Mouse (Mus musculus) activated CD4-positive, CD25-positive, alpha-beta regulatory T cell, adult 4 months (primary cell): ENCODE measurements around the gene Mov10l1. TPM values are rescaled to one million over a fixed set of nuclear protein-coding genes. Genes with fewer than 3 reads are reported as not detected.

ENCODE experiments used
- ATAC-seq: one replicate; pipeline ENCODE4 v1.8.0; 2017
- polyA plus RNA-seq, 2 experiments: library from polyadenylated mRNA; unstranded; fragments of 100-300 nt; shearing (Covaris generic); gene quantifications; one replicate each; pipeline ENCODE4 v1.2.1; 2017

The Mov10l1 gene
- polyA plus RNA-seq, 2 experiments from 2014 or later: not detected

GRCm38 (mm10) chr15:89075478-89076147 lies 92.9 kb downstream of the Mov10l1 start:
- ATAC-seq: peak; percentile 52

- no peak for ATAC-seq
Measured at GRCm38 (mm10) chr15:89076156-89076731, 93.5 kb downstream of the Mov10l1 start.

- peak; percentile 90 for ATAC-seq
Measured at GRCm38 (mm10) chr15:89078208-89078836, 95.6 kb downstream of the Mov10l1 start.

GRCm38 (mm10) chr15:89083906-89084305 lies 101.2 kb downstream of the Mov10l1 start:
- ATAC-seq: no peak

- no peak for ATAC-seq
Measured at GRCm38 (mm10) chr15:89084826-89085225, 102.1 kb downstream of the Mov10l1 start.

- peak; percentile 95 for ATAC-seq
Measured at GRCm38 (mm10) chr15:89088607-89089247, 106.0 kb downstream of the Mov10l1 start, which contains the start of gene Selenoo. Gene Selenoo, plus strand, starts transcription at chr15:89089084.

- ATAC-seq: no peak
Measured at GRCm38 (mm10) chr15:89089248-89090051, 106.7 kb downstream of the Mov10l1 start.

- ATAC-seq: no peak
Measured at GRCm38 (mm10) chr15:89090662-89091061, 108.0 kb downstream of the Mov10l1 start.

- no peak for ATAC-seq
Measured at GRCm38 (mm10) chr15:89092181-89092580, 109.5 kb downstream of the Mov10l1 start.

GRCm38 (mm10) chr15:89097450-89097849 lies 114.7 kb downstream of the Mov10l1 start:
- ATAC-seq: no peak

GRCm38 (mm10) chr15:89098616-89099015 lies 115.9 kb downstream of the Mov10l1 start:
- ATAC-seq: no peak

- no peak for ATAC-seq
Measured at GRCm38 (mm10) chr15:89100823-89101222, 118.1 kb downstream of the Mov10l1 start.

- no peak for ATAC-seq
Measured at GRCm38 (mm10) chr15:89102646-89103045, 119.9 kb downstream of the Mov10l1 start.

- no peak for ATAC-seq
Measured at GRCm38 (mm10) chr15:89103921-89104320, 121.2 kb downstream of the Mov10l1 start.

- ATAC-seq: no peak
Measured at GRCm38 (mm10) chr15:89104425-89104824, 121.7 kb downstream of the Mov10l1 start.

Other genes starting within 250 kb of the Mov10l1 start
- gene Brd1, start 248.7 kb upstream of the Mov10l1 start, polyA plus RNA-seq: 10 to 100 TPM; 15.9 to 17.9 TPM
- 1 to 10 TPM; 6.3 to 7.2 TPM for gene Zbed4, start 231.2 kb upstream of the Mov10l1 start, polyA plus RNA-seq
- gene Alg12, start 163.6 kb upstream of the Mov10l1 start, polyA plus RNA-seq: 10 to 100 TPM; 13.5 to 15.0 TPM
- gene Creld2, start 163.3 kb upstream of the Mov10l1 start, polyA plus RNA-seq: 10 to 100 TPM; 25.4 to 30.9 TPM
- 1 to 10 TPM; 2.6 to 3.6 TPM for gene Pim3, start 120.7 kb upstream of the Mov10l1 start, polyA plus RNA-seq
- gene Ttll8, start 28.5 kb upstream of the Mov10l1 start, polyA plus RNA-seq: not detected
- gene Mlc1, start 3.9 kb upstream of the Mov10l1 start, polyA plus RNA-seq: not detected
- not detected for gene Panx2, start 76.8 kb downstream of the Mov10l1 start, polyA plus RNA-seq
- 10 to 100 TPM; 29.5 to 33.9 TPM for gene Trabd, start 92.2 kb downstream of the Mov10l1 start, polyA plus RNA-seq
- gene Selenoo, start 106.2 kb downstream of the Mov10l1 start, polyA plus RNA-seq: 1 to 10 TPM; 8.8 to 9.1 TPM
- gene Tubgcp6, start 140.2 kb downstream of the Mov10l1 start, polyA plus RNA-seq: 10 to 100 TPM; 12.6 to 13.2 TPM
- gene Hdac10, start 145.8 kb downstream of the Mov10l1 start, polyA plus RNA-seq: 10 to 100 TPM; 14.3 to 16.1 TPM
- 1 to 10 TPM; 1.1 to 2.1 TPM for gene Mapk12, start 157.8 kb downstream of the Mov10l1 start, polyA plus RNA-seq
- 10 to 100 TPM; 21.2 to 22.5 TPM for gene Mapk11, start 166.7 kb downstream of the Mov10l1 start, polyA plus RNA-seq
- gene Plxnb2, start 197.9 kb downstream of the Mov10l1 start, polyA plus RNA-seq: 1 to 10 TPM; 1.0 to 2.1 TPM
- gene Dennd6b, start 213.6 kb downstream of the Mov10l1 start, polyA plus RNA-seq: 1 to 10 TPM; 7.7 to 8.4 TPM
- gene Ppp6r2, start 228.6 kb downstream of the Mov10l1 start, polyA plus RNA-seq: 10 to 100 TPM; 20.8 to 25.1 TPM